Mouse (Mus musculus) limb, embryonic 15.5 days (tissue): Measurements from ENCODE around the gene Il33. TPM values are rescaled to one million over a fixed set of nuclear protein-coding genes. Genes with fewer than 3 reads are reported as not detected.

Experiments
- ATAC-seq: fragments of 200-750 bp; cut with Nextera tagmentation; 2 replicates; pipeline ENCODE4 v1.8.0; 2017; ENCODE audit warnings: low read depth, moderate TSS enrichment; ENCODE audit not compliant: insufficient number of reproducible peaks, low FRiP score, low TSS enrichment
- H3K27ac ChIP-seq: fragments of 300-500 bp; sonication (generic); 2 replicates; pipeline ENCODE4 v1.5.1; 2015; ENCODE audit warnings: moderate library complexity, mild to moderate bottlenecking, inconsistent platforms
- H3K27me3 ChIP-seq: fragments of 300-500 bp; sonication (generic); 2 replicates; pipeline ENCODE4 v1.6.1; 2015; ENCODE audit warnings: inconsistent platforms
- H3K36me3 ChIP-seq: fragments of 300-500 bp; sonication (generic); 2 replicates; pipeline ENCODE4 v1.6.1; 2015; ENCODE audit warnings: inconsistent platforms
- H3K4me1 ChIP-seq: fragments of 300-500 bp; sonication (generic); 2 replicates; pipeline ENCODE4 v1.6.1; 2015; ENCODE audit warnings: inconsistent platforms
- H3K4me2 ChIP-seq: fragments of 300-500 bp; sonication (generic); 2 replicates; pipeline ENCODE4 v1.6.1; 2015; ENCODE audit warnings: mild to moderate bottlenecking, inconsistent platforms
- H3K4me3 ChIP-seq: fragments of 300-500 bp; sonication (generic); 2 replicates; pipeline ENCODE4 v1.5.1; 2015; ENCODE audit warnings: mild to moderate bottlenecking, inconsistent platforms
- H3K9ac ChIP-seq: fragments of 300-500 bp; sonication (generic); 2 replicates; pipeline ENCODE4 v1.6.1; 2015; ENCODE audit warnings: inconsistent platforms
- H3K9me3 ChIP-seq: fragments of 300-500 bp; sonication (generic); 2 replicates; pipeline ENCODE4 v1.6.1; 2016; ENCODE audit warnings: inconsistent platforms
- WGBS: fragments of 180-500 bp; shearing (Covaris S2); methylation state at CpG from one replicate; pipeline ENCODE4 v1.1.7; 2015; 5-methylcytosine and 5-hydroxymethylcytosine counted together
- polyA plus RNA-seq: library from polyadenylated mRNA; unstranded; fragments of >200 nt; fragmentation: Nextera tagmentation; extraction: Ambion mirVana; gene quantifications from 2 replicates; pipeline ENCODE4 v1.2.1, GENCODE M21; 2015

Gene Il33
- polyA plus RNA-seq, 1 experiment from 2014 or later: 7.3 TPM

GRCm38 (mm10) chr19:29895047-29895446 lies 29.9 kb upstream of the Il33 start:
- WGBS: 75% methylated on average over 7 of the region's 7 CpGs
- Histone ChIP-seq H3K27me3 (no peaks in the 10 kb centered on the region), H3K9ac (no peak overlapping the region), H3K4me2 (no peak overlapping the region), H3K27ac (no peak overlapping the region), H3K4me3 (no peak overlapping the region), H3K36me3 (no peaks in the 10 kb centered on the region), H3K9me3 (no peaks in the 10 kb centered on the region), H3K4me1 (no peaks in the 10 kb centered on the region)
- ATAC-seq: no peak

DNA sequence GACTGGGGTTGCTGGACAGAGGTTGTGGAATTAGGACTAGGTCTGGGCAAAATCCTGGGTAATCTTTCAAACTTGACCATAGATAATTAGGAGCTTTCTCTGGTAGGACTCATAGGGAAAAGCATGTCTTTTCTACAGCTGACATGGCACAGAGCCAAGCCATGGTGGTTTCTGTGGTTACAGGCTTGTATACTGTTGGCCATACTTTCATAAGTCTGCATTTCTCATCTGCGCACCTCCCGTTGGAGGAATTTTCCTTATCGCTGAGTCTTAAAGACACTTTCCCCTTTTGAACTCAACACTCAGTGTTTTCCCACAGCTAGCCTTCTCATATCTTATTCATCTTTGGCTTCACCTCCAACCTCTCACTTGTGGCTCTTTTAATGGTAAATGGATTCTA lies 24.6 kb upstream of the Il33 start:
- no peak overlapping the region for H3K9ac ChIP-seq
- H3K36me3 ChIP-seq: no peaks in the 10 kb centered on the region
- 69% methylated on average over 3 of the region's 3 CpGs for WGBS
- no peak overlapping the region for H3K4me2 ChIP-seq
- H3K27me3 ChIP-seq: no peaks in the 10 kb centered on the region
- no peaks in the 10 kb centered on the region for H3K9me3 ChIP-seq
- H3K4me1 ChIP-seq: no peaks in the 10 kb centered on the region
- H3K27ac ChIP-seq: no peak overlapping the region
- H3K4me3 ChIP-seq: no peak overlapping the region
- no peak for ATAC-seq

DNA sequence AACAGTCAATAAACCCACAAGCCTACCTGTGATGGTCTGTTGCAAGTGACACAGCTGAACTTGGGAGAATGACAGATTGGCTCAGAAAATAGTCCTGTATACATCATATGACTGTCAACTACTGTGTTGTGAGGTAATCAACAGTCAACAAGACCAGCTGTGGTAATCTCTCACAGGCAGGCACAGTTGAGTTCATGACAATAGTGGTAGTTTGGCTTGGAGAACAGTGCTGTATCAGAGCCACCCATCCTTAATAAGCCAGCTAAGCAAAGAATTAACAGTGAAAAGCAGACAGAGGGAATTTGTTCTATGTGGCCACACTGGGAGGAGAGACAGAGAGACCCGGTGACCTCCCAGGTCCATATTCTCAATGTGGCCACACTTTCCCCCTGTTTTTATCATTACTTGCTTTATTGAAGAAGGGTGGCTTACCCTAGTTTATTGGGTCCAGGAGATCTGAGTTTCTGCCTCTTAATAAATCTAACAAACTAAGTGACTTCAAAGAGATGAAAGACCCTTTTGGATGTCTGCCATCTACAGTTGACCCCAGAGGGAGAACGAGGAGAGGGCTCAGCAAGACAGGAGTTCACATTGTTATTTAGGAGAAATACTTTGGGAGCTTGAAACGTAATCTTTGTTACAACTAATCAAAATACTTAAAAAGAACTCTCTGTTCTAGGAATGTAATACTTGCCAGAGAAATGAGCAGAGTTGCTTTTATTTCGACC lies 22.4 kb upstream of the Il33 start:
- no peak for ATAC-seq
- WGBS: 39% methylated on average over 4 of the region's 4 CpGs
- no peaks in the 10 kb centered on the region for H3K36me3 ChIP-seq

GRCm38 (mm10) chr19:29905896-29906295 lies 19.0 kb upstream of the Il33 start:
- Histone ChIP-seq H3K9ac (no peak overlapping the region), H3K4me3 (no peak overlapping the region), H3K4me2 (no peak overlapping the region), H3K36me3 (no peaks in the 10 kb centered on the region), H3K27ac (no peak overlapping the region), H3K4me1 (no peaks in the 10 kb centered on the region), H3K9me3 (no peaks in the 10 kb centered on the region), H3K27me3 (no peaks in the 10 kb centered on the region)
- no peak for ATAC-seq
- 80% methylated on average over 1 of the region's 1 CpGs for WGBS

More for the DNA sequence above, 22.4 kb upstream of the Il33 start:
- no peak overlapping the region for H3K9ac ChIP-seq
- H3K9me3 ChIP-seq: no peaks in the 10 kb centered on the region
- no peaks in the 10 kb centered on the region for H3K27me3 ChIP-seq
- no peak overlapping the region for H3K4me2 ChIP-seq
- H3K4me1 ChIP-seq: no peaks in the 10 kb centered on the region
- H3K27ac ChIP-seq: no peak overlapping the region
- no peak overlapping the region for H3K4me3 ChIP-seq

- no peak overlapping the region for H3K4me2 ChIP-seq
- 69% methylated on average over 1 of the region's 1 CpGs for WGBS
- no peak overlapping the region for H3K27ac ChIP-seq
- no peaks in the 10 kb centered on the region for H3K36me3 ChIP-seq
- H3K27me3 ChIP-seq: no peaks in the 10 kb centered on the region
- ATAC-seq: no peak
- H3K4me3 ChIP-seq: no peak overlapping the region
- H3K4me1 ChIP-seq: no peaks in the 10 kb centered on the region
- H3K9me3 ChIP-seq: no peaks in the 10 kb centered on the region
- no peak overlapping the region for H3K9ac ChIP-seq
Measured at GRCm38 (mm10) chr19:29909166-29909565, 15.7 kb upstream of the Il33 start.

- Histone ChIP-seq H3K9me3 (no peaks in the 10 kb centered on the region), H3K9ac (no peak overlapping the region), H3K4me3 (no peak overlapping the region), H3K27me3 (no peaks in the 10 kb centered on the region), H3K36me3 (no peaks in the 10 kb centered on the region), H3K27ac (no peak overlapping the region), H3K4me1 (no peaks in the 10 kb centered on the region), H3K4me2 (no peak overlapping the region)
- no peak for ATAC-seq
- WGBS: 89% methylated on average over 6 of the region's 6 CpGs
Measured at GRCm38 (mm10) chr19:29911919-29912318, 13.0 kb upstream of the Il33 start.

DNA sequence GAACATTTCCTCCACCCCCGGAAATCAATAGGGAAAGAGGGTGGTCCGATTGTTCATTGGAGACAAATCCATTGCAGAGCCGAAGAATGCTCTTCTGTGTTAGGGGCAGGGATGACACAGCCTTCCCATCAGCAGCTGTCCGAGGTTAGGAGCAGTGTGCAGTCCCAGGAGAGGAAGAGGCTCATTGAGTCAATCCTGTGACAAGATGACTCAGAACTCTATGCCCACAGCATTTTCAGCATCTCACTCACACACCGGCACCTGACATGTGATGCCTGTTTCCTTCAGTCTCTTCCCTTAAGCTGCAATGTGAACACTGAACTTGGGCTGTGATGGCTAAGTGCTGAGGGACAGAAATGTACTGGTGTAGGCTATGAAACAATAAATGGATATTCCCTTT lies 7.5 kb upstream of the Il33 start:
- WGBS: 74% methylated on average over 5 of the region's 5 CpGs
- ATAC-seq: no peak
- H3K27me3 ChIP-seq: no peaks in the 10 kb centered on the region

DNA sequence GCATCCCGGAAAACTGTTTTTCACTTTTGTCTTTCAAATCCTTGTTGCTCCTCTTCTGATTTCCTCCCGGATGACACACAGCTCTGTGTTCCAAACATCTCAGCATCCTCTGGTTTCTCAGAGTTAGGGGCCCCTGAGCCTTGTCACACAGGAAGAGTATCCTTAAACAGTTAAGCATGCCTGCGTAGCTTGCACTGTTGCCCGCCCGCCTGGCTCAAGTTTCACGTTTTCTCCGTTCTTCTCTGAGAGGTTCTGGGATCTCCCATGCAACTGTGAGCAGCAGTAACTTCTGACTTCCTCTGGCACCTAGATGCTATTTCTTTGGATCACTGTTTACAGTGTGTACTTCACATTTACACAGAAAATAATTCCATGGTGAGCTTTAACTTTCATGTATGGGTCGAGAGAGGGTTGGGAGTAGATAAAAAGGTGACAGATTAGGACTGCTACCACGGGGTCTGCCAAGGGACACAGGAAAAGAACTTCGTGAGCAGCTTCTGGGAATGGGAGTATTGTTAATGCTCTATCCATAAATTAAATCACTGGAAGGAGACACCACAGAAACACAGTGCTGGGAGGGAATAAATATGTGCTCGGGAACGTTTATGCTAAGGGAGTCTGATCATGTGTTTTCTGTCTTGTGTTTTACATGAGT lies 1.3 kb downstream of the Il33 start:
- no peaks in the 10 kb centered on the region for H3K9me3 ChIP-seq
- H3K4me2 ChIP-seq: no peak overlapping the region
- no peaks in the 10 kb centered on the region for H3K27me3 ChIP-seq
- no peak for ATAC-seq
- peaks cover 24% of the 10 kb centered on the region for H3K4me1 ChIP-seq
- 32% methylated on average over 12 of the region's 12 CpGs for WGBS
- no peaks in the 10 kb centered on the region for H3K36me3 ChIP-seq
- H3K9ac ChIP-seq: no peak overlapping the region
- H3K4me3 ChIP-seq: no peak overlapping the region
- H3K27ac ChIP-seq: no peak overlapping the region

More for the DNA sequence above, 7.5 kb upstream of the Il33 start:
- no peak overlapping the region for H3K27ac ChIP-seq
- H3K9ac ChIP-seq: no peak overlapping the region
- no peak overlapping the region for H3K4me2 ChIP-seq
- no peaks in the 10 kb centered on the region for H3K9me3 ChIP-seq
- no peaks in the 10 kb centered on the region for H3K36me3 ChIP-seq
- H3K4me1 ChIP-seq: no peaks in the 10 kb centered on the region
- H3K4me3 ChIP-seq: no peak overlapping the region

GRCm38 (mm10) chr19:29930296-29930695 lies 5.4 kb downstream of the Il33 start:
- H3K36me3 ChIP-seq: no peaks in the 10 kb centered on the region
- H3K27me3 ChIP-seq: no peaks in the 10 kb centered on the region
- H3K27ac ChIP-seq: no peak overlapping the region
- no peak for ATAC-seq
- no peak overlapping the region for H3K4me3 ChIP-seq
- no peaks in the 10 kb centered on the region for H3K9me3 ChIP-seq
- peaks cover 13% of the 10 kb centered on the region; the same call in 1 of the 2 replicates for H3K4me1 ChIP-seq
- no peak overlapping the region for H3K4me2 ChIP-seq
- WGBS: 37% methylated on average over 5 of the region's 5 CpGs
- H3K9ac ChIP-seq: no peak overlapping the region

DNA sequence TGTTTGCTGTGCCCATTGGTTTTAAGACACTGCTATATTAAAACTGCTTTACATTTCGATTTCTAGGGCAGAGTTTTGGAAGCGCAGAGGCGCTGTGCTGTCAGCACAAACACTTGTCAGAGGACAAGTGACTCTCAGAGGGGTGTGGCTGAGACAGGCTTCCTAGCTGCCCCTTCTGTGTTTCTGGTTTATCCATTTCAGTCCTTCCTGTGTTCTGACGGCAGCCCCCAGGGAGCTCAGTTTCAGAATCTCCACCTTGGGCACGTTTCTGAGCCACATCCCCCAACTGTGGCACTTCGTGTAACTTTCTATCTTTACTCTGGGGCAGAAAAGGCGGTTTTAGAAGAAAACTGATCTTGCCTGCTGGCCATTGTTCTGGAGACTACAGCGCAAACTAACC lies 12.5 kb downstream of the Il33 start:
- 56% methylated on average over 8 of the region's 8 CpGs for WGBS
- ATAC-seq: no peak
- H3K4me2 ChIP-seq: no peak overlapping the region

GRCm38 (mm10) chr19:29940239-29940638 lies 15.3 kb downstream of the Il33 start:
- no peaks in the 10 kb centered on the region for H3K36me3 ChIP-seq
- no peak overlapping the region for H3K9ac ChIP-seq
- no peaks in the 10 kb centered on the region for H3K9me3 ChIP-seq
- no peak overlapping the region for H3K4me3 ChIP-seq
- no peak overlapping the region for H3K4me2 ChIP-seq
- 39% methylated on average over 6 of the region's 6 CpGs for WGBS
- ATAC-seq: no peak
- no peak overlapping the region for H3K27ac ChIP-seq
- H3K27me3 ChIP-seq: no peaks in the 10 kb centered on the region
- peaks cover 5% of the 10 kb centered on the region; the same call in 1 of the 2 replicates for H3K4me1 ChIP-seq

More for the DNA sequence above, 12.5 kb downstream of the Il33 start:
- H3K27me3 ChIP-seq: no peaks in the 10 kb centered on the region
- H3K4me3 ChIP-seq: no peak overlapping the region
- peaks cover 5% of the 10 kb centered on the region; the same call in 1 of the 2 replicates for H3K4me1 ChIP-seq
- H3K9ac ChIP-seq: no peak overlapping the region
- no peaks in the 10 kb centered on the region for H3K9me3 ChIP-seq
- no peaks in the 10 kb centered on the region for H3K36me3 ChIP-seq
- H3K27ac ChIP-seq: no peak overlapping the region

DNA sequence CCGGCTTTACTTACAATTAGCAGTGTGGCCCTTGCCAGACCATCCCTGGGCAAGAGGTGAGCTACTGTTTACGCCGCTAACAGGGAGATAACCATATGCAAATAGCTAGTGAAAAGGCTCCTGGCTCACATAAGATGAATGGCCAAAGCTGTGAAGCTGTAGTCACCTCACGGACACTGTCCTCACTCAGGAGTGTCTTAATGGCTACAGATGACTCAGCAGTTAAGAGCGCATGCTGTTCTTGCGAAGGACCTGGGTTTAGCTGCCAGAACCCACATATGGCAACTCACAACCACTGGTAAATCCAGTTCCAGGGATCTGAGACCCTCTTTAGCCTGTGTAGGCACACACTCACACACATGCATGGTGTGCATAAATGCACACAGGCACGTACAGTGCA lies 16.3 kb downstream of the Il33 start:
- Histone ChIP-seq H3K4me2 (no peak overlapping the region), H3K4me1 (0 out of 2 replicates have a peak, but pooled peaks cover 5% of the 10 kb centered on the region), H3K9ac (no peak overlapping the region), H3K27ac (no peak overlapping the region), H3K27me3 (no peaks in the 10 kb centered on the region), H3K9me3 (no peaks in the 10 kb centered on the region), H3K36me3 (no peaks in the 10 kb centered on the region), H3K4me3 (no peak overlapping the region)
- 65% methylated on average over 7 of the region's 7 CpGs for WGBS
- ATAC-seq: no peak
